Mouse (Mus musculus): Measurements from ENCODE around the gene Tubb3.

DNA sequence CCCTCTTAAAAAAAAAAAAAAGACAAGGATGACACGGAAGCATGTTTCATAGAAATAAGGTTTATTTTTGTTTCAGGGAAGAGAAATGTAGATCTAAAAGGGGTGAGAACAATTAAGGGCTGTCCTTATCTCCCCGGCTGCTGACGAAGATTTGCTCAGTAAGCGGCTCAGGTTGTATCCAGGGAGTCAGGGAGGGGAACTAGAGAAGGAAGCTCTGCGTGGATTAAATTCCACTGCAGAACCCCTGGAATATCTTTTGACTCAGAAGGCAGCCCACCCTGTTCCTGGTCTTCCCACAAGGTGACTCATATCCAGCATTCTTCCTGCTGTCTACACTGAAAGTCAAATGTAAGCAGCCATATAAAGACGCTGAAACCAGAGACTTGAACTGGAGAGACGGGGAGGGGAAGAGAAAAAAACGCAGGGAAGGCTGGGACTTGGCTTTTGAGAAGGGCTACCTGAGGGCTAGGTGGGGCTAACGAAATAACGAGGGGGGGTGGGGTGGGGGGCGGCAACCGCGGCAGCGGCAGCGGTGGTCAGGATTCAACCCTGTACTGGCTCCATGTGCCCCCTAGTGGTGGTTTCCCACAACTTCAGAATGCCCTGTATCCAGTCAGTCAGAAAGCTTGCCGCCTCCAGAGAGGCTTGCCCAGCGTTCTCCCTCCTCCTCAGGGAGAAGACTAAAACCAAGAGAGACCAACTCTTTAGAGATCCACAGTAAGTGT, 11.0 kb downstream of the Tubb3 start:
- TF ChIP-seq CTCF (IDR thresholded peaks at IDR 0.05; ENCODE audit: low read depth) (peak; percentile 77), EP300 (IDR thresholded peaks at IDR 0.05; ENCODE audit: low read depth) (no peak)
